In genomic region chr16:36874583-36875275, GRCm38 (mm10) we compare ENCODE assay signal across 8 mouse cellular contexts. TPM values are rescaled to one million over a fixed set of nuclear protein-coding genes. Genes with fewer than 3 reads are reported as not detected.
DNase-seq lines count a peak whose midpoint lies in the region; ATAC-seq lines count a peak whose summit lies in the region.

Eaf2 (minus strand) TSS chr16:36875003.
Golgb1 (plus strand) TSS chr16:36875140.

- H3K27ac ChIP-seq in hindbrain, embryonic 12.5 days: peak within 1 kb of the TSS; percentile 84

- no peaks in the 10 kb centered on the region for H3K9me3 ChIP-seq in hindbrain, embryonic 12.5 days (replicated peaks)

- peak; percentile 98 for DNase-seq in NIH3T3 (ENCODE audit: low read depth)
- peak; percentile 97 for DNase-seq in cerebellum, postnatal 10 days
- peak; percentile 97 to 99 for DNase-seq in frontal cortex, postnatal 10 days (ENCODE audit: low spot score in 2 of 2)
- peak; percentile 94 to 99 for DNase-seq in layer of hippocampus, postnatal 14 days (ENCODE audit: low spot score in 2 of 2)
- DNase-seq in lung, postnatal 14 days: peak; percentile 97
- DNase-seq in retina, adult 2 months (ENCODE audit: low read depth, low spot score): peak; percentile 99
- DNase-seq in thymus, postnatal 36 days: peak; percentile 87 to 96

- H3K9ac ChIP-seq in hindbrain, embryonic 12.5 days: peak within 1 kb of the TSS; percentile 89

- H3K4me3 ChIP-seq in hindbrain, embryonic 12.5 days: peak within 1 kb of the TSS; percentile 91

- peaks cover 21% of the 10 kb centered on the region for H3K4me1 ChIP-seq in hindbrain, embryonic 12.5 days

- peak; percentile 100 for ATAC-seq in hindbrain, embryonic 12.5 days (ENCODE audit: low FRiP score)

- peak within 1 kb of the TSS; percentile 78 for H3K4me2 ChIP-seq in hindbrain, embryonic 12.5 days (replicated peaks)

- WGBS in hindbrain, embryonic 12.5 days: under 1% methylated on average over 43 of the region's 43 CpGs

- peaks cover 10% of the 10 kb centered on the region for H3K36me3 ChIP-seq in hindbrain, embryonic 12.5 days

- no peaks in the 10 kb centered on the region for H3K27me3 ChIP-seq in hindbrain, embryonic 12.5 days

RNA-seq across cellular contexts. Expression of gene Eaf2, which starts in this region (rescaled TPM):
- polyA plus RNA-seq in hindbrain, embryonic 12.5 days (2016; fragmentation: Nextera tagmentation; extraction: Ambion mirVana): 1.2 TPM in 2 replicates
- total RNA-seq in layer of hippocampus, postnatal 14 days (2021): 1 to 10 TPM; 1.5 to 3.0 TPM

RNA-seq across cellular contexts. Expression of gene Golgb1, which starts in this region (rescaled TPM):
- 95.7 and 96.0 TPM in 2 replicates for polyA plus RNA-seq in hindbrain, embryonic 12.5 days (2016; fragmentation: Nextera tagmentation; extraction: Ambion mirVana)
- total RNA-seq in layer of hippocampus, postnatal 14 days (2021): 10 to 100 TPM; 68.8 to 73.3 TPM

Comparison
In these comparisons a context has a peak if more than half of its experiments do, and no peak if none do; other contexts are left out.
1. Peak in every context shown above with its lines: DNase-seq, ATAC-seq, H3K4me3 ChIP-seq and H3K27ac ChIP-seq.